Mouse (Mus musculus) cerebellum, adult 18-20 months (tissue): ENCODE data around the gene Dnase1l1.

Experiments
- DNase-seq, 2 experiments: peaks; one replicate each; pipeline ENCODE4 v3.0.0; 2021

Gene Dnase1l1

DNA sequence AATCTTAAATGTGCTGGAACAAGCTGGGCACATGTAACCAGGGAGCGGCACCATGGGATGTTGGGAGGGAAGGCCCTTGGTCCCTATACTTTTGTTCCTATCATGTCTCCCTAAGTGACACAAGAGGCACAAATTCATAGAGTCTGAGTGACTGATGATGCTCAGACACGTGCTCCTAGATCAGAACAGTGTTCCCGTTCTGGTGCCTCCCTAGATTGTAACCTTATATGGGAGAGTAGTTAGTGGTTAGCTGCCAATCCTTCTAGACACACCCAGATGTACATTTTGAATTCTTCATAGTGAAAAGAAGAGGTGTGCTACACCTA is 12.4 kb downstream of the Dnase1l1 start:
- DNase-seq, result no peak

DNA sequence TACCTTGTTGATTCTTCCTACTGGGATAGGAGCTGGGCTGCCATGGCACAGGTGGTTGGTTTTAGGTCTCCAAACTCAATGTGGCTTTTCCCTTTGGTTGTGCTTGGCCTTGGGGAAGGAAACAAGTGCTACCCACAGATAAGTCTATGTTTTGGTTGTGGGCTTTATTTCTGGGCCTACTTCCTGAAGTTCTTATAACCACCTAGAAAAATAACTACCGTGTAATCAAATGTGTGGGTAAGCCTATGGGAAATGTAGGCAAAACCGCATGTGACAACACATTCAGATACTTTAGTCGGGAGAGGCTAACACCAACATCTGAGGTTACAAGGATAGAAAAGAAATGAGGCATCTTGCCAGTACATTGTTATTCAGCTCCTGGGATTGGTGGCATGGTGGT is 24.4 kb downstream of the Dnase1l1 start:
- DNase-seq, result no peak

DNA sequence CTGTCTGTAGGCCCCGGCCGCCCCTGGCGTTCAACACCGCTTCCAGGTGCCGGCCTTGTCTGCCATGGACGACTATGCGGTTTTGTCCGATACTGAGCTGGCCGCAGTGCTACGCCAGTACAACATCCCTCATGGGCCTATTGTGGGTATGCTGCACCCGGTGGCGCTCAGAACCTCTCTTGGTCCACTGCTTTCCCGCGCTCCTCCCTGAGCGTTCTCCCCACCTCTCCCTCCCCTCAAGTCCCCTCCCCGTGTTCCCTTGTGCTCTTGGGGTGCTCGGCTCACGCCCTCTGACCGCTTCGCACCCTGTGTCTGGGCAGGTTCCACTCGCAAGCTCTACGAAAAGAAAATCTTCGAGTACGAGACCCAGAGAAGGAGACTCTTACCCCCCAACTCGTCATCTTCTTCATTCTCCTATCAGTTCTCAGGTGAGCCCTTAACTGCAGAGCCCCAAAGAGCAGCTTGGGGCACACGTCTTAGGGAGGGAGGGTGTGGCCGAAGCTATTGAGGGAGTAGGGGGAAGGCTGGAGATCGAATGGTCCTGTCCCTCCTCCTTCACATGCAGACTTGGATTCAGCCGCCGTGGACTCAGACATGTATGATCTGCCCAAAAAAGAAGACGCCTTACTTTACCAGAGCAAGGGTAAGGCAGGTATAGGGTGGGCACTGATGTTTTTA is 27.1 kb downstream of the Dnase1l1 start:
- no peak for DNase-seq

DNA sequence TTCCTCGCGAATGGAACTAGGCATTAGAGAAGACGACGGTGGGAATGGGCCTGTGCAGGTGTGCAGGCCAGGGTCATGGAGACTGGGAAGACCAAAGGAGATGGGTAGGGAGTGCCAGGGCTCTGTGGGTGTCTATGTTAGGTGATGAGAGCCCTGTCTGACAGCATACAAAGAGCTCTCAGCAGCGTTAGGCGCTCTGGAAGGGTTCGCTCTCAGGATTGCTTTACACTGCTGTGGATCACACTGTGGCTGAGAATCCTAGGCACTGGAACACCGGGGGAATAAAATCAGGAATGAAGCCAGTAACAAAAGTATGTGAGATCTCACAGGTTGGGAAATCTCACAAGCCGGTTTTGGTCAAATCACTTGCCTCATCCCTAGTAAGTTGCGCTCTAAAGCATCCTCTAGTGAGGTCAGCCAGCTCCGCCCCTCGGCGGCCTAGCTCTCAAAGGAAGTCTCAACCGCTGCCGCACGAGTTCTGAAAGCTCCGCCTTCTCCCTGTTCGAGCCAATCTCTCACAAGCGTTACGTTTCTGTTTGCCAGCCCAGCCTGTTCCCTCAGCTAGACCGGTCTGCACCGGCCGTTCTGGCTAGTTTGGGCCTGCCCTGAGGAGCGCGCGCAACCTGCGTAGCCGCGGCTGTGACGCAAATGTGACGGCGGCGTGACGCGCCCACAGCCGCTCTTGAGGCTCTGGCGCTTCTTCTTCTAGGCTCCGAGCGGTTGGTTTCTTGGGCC is 27.8 kb downstream of the Dnase1l1 start, which contains the start of gene Emd:
Gene Emd, plus strand, starts transcription at position 535 of the 735 bp plus-strand sequence.
- peak; percentile 88 to 92 for DNase-seq

DNA sequence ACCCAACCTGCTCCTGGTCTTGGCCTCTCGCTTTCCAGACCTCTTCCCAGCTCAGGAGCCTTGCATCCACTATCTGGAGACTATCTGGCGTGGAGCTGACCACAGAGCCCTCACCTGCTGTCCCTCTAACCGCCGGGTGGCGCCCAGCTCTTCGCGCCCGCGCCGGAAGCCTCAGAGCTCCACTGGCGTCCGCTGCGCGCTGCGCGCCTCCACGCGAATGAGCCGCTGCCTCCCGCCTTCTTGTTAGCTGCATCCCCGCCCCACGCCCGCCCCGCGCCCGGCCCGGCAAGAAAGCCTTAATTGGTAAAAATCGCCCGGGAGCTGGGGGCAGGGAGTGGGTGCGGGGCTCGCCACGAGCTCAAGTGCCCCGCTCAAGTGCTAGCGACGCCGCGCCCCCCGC is 32.5 kb downstream of the Dnase1l1 start, which contains the start of gene Flna:
Gene Flna, minus strand, starts transcription at position 206 of the 400 bp plus-strand sequence.
- peak; percentile 79 to 80 for DNase-seq

DNA sequence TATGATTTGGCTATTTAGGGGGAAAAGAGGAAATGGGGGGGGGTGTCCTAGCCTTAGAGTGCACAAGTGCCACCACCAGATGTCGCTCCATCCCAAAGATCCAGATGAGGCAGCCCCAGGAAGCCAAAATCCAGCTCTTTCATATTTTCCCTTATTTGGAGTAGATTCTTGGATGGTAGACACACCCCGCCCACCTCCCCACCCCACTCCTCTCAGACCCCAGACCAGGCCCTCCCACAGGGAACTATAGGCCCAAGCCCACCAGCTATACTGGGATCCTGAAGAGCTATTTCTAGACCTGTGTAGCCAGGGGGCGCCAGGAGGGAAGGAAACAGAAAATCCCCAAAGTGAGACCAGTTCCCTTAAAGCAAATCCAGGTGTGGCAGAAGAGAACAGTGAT is 33.5 kb downstream of the Dnase1l1 start:
- peak; percentile 49 to 70 for DNase-seq

DNA sequence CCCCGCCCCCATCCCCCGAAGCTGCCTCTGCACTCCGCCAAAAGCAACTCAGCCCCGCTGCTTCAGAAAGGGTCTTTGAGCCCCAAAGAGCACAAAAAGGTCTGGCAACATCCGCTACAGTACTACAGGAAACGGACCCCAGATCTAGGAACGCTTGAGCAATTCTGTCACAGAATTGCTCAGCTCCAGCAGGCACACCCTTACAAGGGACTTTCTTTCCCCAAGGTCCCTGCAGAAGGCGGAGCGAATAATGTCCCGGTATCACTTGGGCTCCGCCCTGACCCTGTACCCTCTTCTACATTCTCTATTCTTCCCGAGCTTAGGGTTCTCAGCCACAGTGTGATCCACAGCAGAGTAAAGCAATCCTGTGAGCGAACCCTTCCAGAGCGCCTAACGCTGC is 35.4 kb downstream of the Dnase1l1 start:
- DNase-seq, result no peak

DNA sequence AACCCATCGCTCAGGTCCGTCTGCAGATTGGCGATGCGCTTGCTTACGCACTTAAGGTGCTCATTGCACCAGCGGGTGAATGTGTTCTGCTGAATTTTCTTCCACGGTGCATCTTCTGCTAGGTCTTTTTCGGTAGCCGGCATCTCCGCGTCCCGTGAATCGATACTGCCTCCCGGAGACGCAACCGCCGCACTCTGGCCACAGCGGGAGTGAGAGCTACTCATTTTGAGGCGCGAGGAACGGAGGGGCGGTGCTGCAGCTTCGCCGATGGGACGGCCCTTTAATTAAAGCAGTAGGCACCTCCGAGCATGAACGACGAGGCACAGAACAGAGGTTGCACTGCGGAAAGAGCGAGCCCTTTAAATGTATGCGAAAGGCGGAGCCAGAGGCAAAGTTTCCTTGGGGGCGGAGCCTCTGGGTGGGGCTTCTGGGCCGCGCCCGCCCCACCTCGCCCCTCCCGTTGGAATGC is 35.9 kb downstream of the Dnase1l1 start:
- peak; percentile 80 to 87 for DNase-seq

DNA sequence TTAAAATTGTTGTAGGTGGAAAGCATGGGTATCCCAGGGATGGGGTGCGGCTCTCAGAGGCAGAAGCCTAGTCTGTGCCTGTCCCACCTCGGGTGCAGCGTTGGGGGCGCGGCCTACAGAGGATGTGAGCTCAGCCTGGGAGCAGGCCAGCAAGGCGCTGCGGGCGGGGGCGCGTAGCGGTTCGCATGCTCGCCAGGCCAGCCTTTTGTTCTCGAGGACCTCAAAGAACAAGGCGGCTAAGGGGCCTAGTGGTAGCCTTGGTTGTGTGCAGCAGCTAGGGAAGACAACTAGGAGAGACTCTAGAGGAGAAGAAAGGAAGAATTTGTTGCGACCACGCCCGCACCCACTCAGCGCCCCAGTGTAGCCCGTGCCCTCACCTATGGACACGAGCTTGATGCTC is 36.5 kb downstream of the Dnase1l1 start:
- peak; percentile 76 to 79 for DNase-seq

DNA sequence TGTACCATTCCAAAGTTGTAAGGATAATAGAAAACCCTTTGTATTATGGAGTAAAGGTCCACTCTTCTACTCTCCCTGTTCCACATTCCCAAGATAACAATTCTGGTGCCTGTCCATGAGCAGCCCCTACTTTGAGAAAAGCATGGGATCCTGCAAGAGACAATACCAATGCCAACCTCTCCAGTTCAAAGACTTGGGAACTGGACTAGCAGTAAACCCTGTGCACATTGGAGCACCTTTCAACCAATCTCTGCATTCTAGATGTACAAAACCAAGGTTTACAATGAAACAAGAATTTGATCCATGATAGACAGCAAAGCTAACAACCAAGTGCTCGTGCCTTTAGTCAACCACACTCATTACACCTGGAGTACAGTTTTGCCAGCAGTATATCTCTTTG is 37.0 kb downstream of the Dnase1l1 start:
- no peak for DNase-seq

DNA sequence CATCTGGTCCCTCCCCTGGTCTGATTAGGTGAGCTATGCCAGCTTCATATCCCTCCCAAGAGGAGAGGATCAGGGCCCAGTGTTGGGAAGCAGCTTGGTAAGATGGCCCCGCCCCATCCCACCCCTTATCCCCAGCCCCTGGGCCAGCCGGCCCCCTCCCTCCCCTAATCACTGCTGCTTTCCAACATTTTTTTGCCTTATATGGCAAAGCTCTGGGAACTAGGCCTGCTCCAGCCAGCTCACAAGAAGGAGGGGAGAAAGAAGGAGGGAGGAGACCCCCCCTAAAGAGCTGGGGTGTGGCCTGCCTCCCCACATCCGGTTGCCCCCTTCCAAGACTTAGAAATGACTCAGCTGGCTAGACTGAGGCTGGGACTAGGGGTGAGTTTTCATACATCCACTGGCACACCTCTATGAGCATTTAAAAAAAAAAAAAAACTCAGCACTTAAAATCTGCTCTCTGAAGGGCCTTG is 37.5 kb downstream of the Dnase1l1 start:
- DNase-seq, result no peak

DNA sequence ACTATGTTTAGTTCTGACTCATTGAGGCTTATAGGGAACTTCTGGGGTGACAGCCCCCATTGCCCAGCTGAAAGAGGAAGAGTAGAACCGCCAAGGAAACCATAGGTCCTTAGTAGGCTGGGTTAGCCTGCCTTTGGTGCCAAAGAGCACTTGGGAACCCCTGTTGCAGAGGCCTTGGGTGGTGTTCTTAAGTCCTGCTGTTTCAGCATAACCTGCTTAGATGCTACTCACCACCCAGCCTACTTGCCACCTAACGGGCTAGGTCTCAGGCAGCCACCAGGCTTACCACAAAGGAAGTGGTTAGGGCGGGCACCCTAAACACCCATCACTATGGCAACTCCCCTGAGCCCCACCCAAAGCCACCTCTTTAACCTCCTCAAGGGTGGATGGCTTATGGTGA is 38.3 kb downstream of the Dnase1l1 start:
- DNase-seq, result no peak

DNA sequence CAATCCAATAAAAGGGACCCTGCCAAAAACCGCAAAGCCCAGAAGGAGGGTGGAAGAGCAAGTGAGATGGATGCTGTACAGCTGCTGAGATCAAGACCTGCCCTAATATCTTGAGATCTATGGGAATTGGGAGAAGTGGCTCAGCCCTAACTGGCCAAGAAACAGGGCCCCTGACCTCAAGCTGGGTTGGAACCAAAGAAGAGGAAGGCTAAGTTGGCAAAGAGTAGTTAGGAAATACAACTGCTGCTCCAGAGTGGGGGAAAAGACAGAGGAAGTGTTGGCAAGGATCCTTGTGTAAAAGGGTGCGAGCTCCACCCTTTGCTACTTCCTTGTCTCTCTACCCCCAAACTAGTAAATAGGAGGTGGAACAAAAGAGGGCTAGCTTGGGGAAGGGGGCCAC is 38.7 kb downstream of the Dnase1l1 start:
- no peak for DNase-seq

DNA sequence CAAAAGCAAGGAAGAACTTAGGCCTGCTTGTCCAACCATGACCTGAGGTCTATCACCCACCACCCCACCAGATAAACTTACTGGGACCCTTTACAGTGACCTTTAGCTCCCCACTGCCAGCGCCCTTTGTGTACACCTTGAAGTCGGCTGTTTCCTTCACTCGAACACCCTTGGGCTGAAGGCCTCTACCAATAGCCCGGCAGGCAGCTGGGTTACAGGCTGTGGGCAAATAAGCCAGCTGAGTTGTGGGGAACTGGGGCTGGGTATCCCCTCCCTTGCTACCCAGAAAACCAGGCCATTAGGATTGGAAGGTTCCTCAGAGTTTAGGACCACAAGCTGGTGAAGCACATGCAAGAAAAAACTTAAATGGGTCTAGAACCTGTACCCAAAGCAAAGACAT is 41.8 kb downstream of the Dnase1l1 start:
- no peak for DNase-seq

DNA sequence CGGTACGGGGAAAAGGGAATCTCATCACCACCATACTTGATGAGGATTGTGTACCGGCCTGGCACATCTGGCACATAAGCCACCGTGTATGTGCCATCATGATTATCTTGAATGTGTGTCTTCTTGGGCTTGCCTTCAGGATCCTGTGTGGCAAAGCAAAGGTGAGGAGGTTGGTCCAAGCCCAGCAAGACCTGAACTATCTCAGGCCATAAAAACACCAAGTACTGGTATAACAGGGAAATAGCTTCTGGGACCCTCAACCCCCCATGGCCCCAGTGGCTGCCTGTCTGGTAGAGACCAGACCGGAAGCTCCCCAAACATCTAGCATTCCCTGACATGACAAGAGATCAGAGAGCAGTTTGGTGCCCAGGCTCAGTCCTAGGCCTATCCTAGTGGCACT is 48.9 kb downstream of the Dnase1l1 start:
- DNase-seq, result no peak

DNA sequence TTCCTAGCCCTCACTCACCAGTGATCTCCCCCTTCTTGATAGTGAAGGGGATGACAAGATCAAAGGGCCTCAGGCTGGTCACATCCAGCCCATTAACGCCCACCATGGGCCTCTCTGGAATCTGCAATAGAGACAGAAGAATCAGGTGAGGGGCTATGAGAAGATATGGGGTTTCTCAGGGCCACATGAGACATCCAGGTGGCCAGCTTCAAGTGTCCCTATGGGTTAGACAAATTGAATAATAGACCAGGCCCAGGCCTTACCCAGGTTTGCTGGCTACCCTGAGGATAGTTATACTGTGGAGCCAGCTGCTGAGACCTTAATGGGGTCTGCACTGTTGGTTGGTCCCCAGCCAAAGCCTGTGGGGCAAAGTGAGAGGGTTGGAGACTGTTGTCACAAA is 52.1 kb downstream of the Dnase1l1 start:
- DNase-seq, result no peak
